Comparison of ENCODE assay signal across 8 mouse cellular contexts in genomic region chr17:15830766-15831644, GRCm38 (mm10). TPM values are rescaled to one million over a fixed set of nuclear protein-coding genes. Genes with fewer than 3 reads are reported as not detected.
DNase-seq lines count a peak whose midpoint lies in the region; ATAC-seq and TF ChIP-seq lines count a peak whose summit lies in the region.

TSS of gene Rgmb (minus strand) at chr17:15831039.

- WGBS in forebrain, embryonic 12.5 days = 1% methylated on average over 50 of the region's 55 CpGs
- WGBS in midbrain, embryonic 10.5 days = 1% methylated on average over 55 of the region's 55 CpGs

- H3K36me3 ChIP-seq in forebrain, embryonic 12.5 days (replicated peaks) = no peaks in the 10 kb centered on the region
- no peaks in the 10 kb centered on the region for H3K36me3 ChIP-seq in midbrain, embryonic 10.5 days

- intact Hi-C loops in left cerebral cortex, adult 2 months (cut with DNase I) = no loop called here
- intact Hi-C loops in heart, postnatal 36 days (cut with DNase I) = no loop called here

- H3K9ac ChIP-seq in forebrain, embryonic 12.5 days = peak within 1 kb of the TSS; percentile 83

- DNase-seq in left cerebral cortex, adult 2 months (ENCODE audit: extremely low spot score in 1 of 2, low spot score in 2 of 2) = peak in 1 of 2 experiments; percentile 30
- DNase-seq in left cerebral cortex, adult 9 months (ENCODE audit: low spot score in 2 of 2) = no peak
- DNase-seq in adrenal gland, postnatal 10 days = peak; percentile 57
- peak; percentile 55 to 72 for DNase-seq in heart, postnatal 36 days
- DNase-seq in layer of hippocampus, postnatal 14 days (ENCODE audit: low spot score in 2 of 2) = no peak
- peak; percentile 76 for DNase-seq in midbrain, embryonic 10.5 days (ENCODE audit: low spot score)

- peak within 1 kb of the TSS; percentile 77 for H3K4me2 ChIP-seq in forebrain, embryonic 12.5 days

- H3K27ac ChIP-seq in left cerebral cortex, adult 2 months = peak within 1 kb of the TSS; percentile 61
- H3K27ac ChIP-seq in forebrain, embryonic 12.5 days = peak within 1 kb of the TSS; percentile 91
- H3K27ac ChIP-seq in midbrain, embryonic 10.5 days (replicated peaks) = peak within 1 kb of the TSS; percentile 94

- no peaks in the 10 kb centered on the region for H3K9me3 ChIP-seq in forebrain, embryonic 12.5 days
- H3K9me3 ChIP-seq in midbrain, embryonic 10.5 days (replicated peaks) = no peaks in the 10 kb centered on the region

- TF ChIP-seq CTCF in left cerebral cortex, adult 2 months (IDR thresholded peaks at IDR 0.05) = no peak

- no peaks in the 10 kb centered on the region for H3K27me3 ChIP-seq in forebrain, embryonic 12.5 days
- peaks cover 14% of the 10 kb centered on the region; the same call in 1 of the 2 replicates for H3K27me3 ChIP-seq in midbrain, embryonic 10.5 days (ENCODE audit: low read depth, poor library complexity, severe bottlenecking)

- ATAC-seq in forebrain, embryonic 12.5 days (ENCODE audit: low FRiP score) = peak; percentile 40
- ATAC-seq in erythroblast, adult 5-6 weeks (replicated peaks; ENCODE audit: low FRiP score, poor library complexity, severe bottlenecking) = no peak

- H3K4me3 ChIP-seq in left cerebral cortex, adult 2 months = peak within 1 kb of the TSS; percentile 56
- peak within 1 kb of the TSS; percentile 62 for H3K4me3 ChIP-seq in forebrain, embryonic 12.5 days (replicated peaks)
- peak within 1 kb of the TSS; percentile 79 for H3K4me3 ChIP-seq in midbrain, embryonic 10.5 days

- H3K4me1 ChIP-seq in forebrain, embryonic 12.5 days = peaks cover 37% of the 10 kb centered on the region
- peaks cover 49% of the 10 kb centered on the region for H3K4me1 ChIP-seq in midbrain, embryonic 10.5 days

RNA-seq across cellular contexts. Expression of gene Rgmb, which starts in this region (rescaled TPM):
- 10 to 100 TPM; 71.0 to 75.1 TPM for total RNA-seq in left cerebral cortex, adult 2 months (2021)
- 10 to 100 TPM; 21.7 to 26.4 TPM for total RNA-seq in adrenal gland, postnatal 10 days (2021)
- polyA plus RNA-seq in forebrain, embryonic 12.5 days (2016; fragmentation: Nextera tagmentation; extraction: Ambion mirVana) = 65.1 and 70.8 TPM in 2 replicates
- 10 to 100 TPM; 27.9 to 29.7 TPM for total RNA-seq in heart, postnatal 36 days (2021)
- 100 to 1,000 TPM; 101 to 102 TPM for total RNA-seq in layer of hippocampus, postnatal 14 days (2021)
- 27.6 and 43.0 TPM in 2 replicates for polyA plus RNA-seq in midbrain, embryonic 10.5 days (2016; fragmentation: Nextera tagmentation; extraction: Ambion mirVana)
- not detected in 2 replicates for total RNA-seq in erythroblast, adult 5-6 weeks (2015; ENCODE audit: low replicate concordance)
- total RNA-seq in erythroblast, adult 5-6 weeks (2017; ENCODE audit: low replicate concordance) = 0.14 and 0.51 TPM in 2 replicates

Comparison
In these comparisons a context has a peak if more than half of its experiments do, and no peak if none do; other contexts are left out.
1. RNA of gene Rgmb (total RNA-seq): 101 to 102 TPM in layer of hippocampus, postnatal 14 days, 71.0 to 75.1 TPM in left cerebral cortex, adult 2 months, 27.9 to 29.7 TPM in heart, postnatal 36 days and 21.7 to 26.4 TPM in adrenal gland, postnatal 10 days; 0.14 to 0.51 TPM in erythroblast, adult 5-6 weeks; every median in the first group is over 10 times any median in the second.
2. DNase-seq: peak in adrenal gland, postnatal 10 days (single experiment), heart, postnatal 36 days (2 of 2) and midbrain, embryonic 10.5 days (single experiment); none in left cerebral cortex, adult 9 months (0 of 2) and layer of hippocampus, postnatal 14 days (0 of 2).
3. Peak in every context shown above with its lines, with median percentiles within 50 percentile points of each other: H3K27ac ChIP-seq and H3K4me3 ChIP-seq.